Mouse (Mus musculus) liver, embryonic 12.5 days (tissue): ENCODE measurements around the gene Prom2. TPM values are rescaled to one million over a fixed set of nuclear protein-coding genes. Genes with fewer than 3 reads are reported as not detected.

Source experiments
- ATAC-seq: fragments of 200-750 bp; cut with Nextera tagmentation; 2 replicates; pipeline ENCODE4 v1.8.0; 2017; ENCODE audit warnings: moderate number of reproducible peaks, mild to moderate bottlenecking, moderate library complexity
- H3K27ac ChIP-seq: fragments of 300-500 bp; sonication (generic); 2 replicates; pipeline ENCODE4 v1.5.1; 2016; ENCODE audit warnings: mild to moderate bottlenecking
- H3K27me3 ChIP-seq: fragments of 300-500 bp; sonication (generic); replicated peaks from 2 replicates; pipeline ENCODE4 v1.6.1; 2016; ENCODE audit warnings: mild to moderate bottlenecking, moderate library complexity
- H3K36me3 ChIP-seq: fragments of 300-500 bp; sonication (generic); 2 replicates; pipeline ENCODE4 v1.6.1; 2016; ENCODE audit warnings: mild to moderate bottlenecking, moderate library complexity
- H3K4me1 ChIP-seq: fragments of 300-500 bp; sonication (generic); 2 replicates; pipeline ENCODE4 v1.6.1; 2016
- H3K4me2 ChIP-seq: fragments of 300-500 bp; sonication (generic); 2 replicates; pipeline ENCODE4 v1.6.1; 2016; ENCODE audit warnings: mild to moderate bottlenecking, moderate library complexity
- H3K4me3 ChIP-seq: fragments of 300-500 bp; sonication (generic); 2 replicates; pipeline ENCODE4 v1.5.1; 2016; ENCODE audit warnings: mild to moderate bottlenecking, moderate library complexity
- H3K9ac ChIP-seq: fragments of 300-500 bp; sonication (generic); 2 replicates; pipeline ENCODE4 v1.6.1; 2016; ENCODE audit warnings: mild to moderate bottlenecking, moderate library complexity
- H3K9me3 ChIP-seq: fragments of 300-500 bp; sonication (generic); replicated peaks from 2 replicates; pipeline ENCODE4 v1.6.1; 2016; ENCODE audit warnings: mild to moderate bottlenecking, moderate library complexity
- WGBS: fragments of 180-500 bp; shearing (Covaris S2); methylation state at CpG from one replicate; pipeline ENCODE4 v1.1.7; 2016; ENCODE audit not compliant: insufficient replicate concordance; 5-methylcytosine and 5-hydroxymethylcytosine counted together
- polyA plus RNA-seq: library from polyadenylated mRNA; unstranded; fragments of >200 nt; fragmentation: Nextera tagmentation; extraction: Ambion mirVana; gene quantifications from 2 replicates; pipeline ENCODE4 v1.2.1, GENCODE M21; 2016

Prom2 gene
- not detected in 2 replicates for polyA plus RNA-seq

DNA sequence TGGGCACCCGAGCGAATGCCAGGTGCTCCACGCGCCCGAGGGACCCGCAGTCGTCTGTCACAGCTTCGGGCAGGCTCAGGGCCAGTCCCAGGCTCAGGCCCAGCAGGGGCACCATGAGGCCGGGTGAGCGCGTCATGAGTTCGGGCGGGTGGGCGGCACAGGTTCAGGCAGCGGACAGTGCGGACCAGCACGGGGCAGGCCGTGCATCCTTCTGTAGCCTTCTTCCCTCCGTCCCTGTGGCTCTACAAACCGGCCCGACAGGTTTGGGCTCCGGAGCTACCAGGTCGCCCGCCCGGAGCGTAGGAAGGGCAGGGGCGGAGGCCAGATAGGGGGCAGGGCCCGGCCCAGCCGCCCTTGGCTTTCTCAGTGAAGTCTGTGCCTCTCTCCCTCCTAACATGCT, at the start of gene Prom2:
Gene Prom2 (minus strand): TSS at position 283 of the 400 bp plus-strand sequence.
- 6% methylated on average over 29 of the region's 29 CpGs for WGBS
- peaks cover 88% of the 10 kb centered on the region for H3K27me3 ChIP-seq
- H3K27ac ChIP-seq = no peak within 1 kb of the TSS
- no peak within 1 kb of the TSS for H3K4me3 ChIP-seq
- H3K4me1 ChIP-seq = 0 out of 2 replicates have a peak, but pooled peaks cover 5% of the 10 kb centered on the region
- no peak for ATAC-seq
- peak within 1 kb of the TSS; percentile 14; the same call in 1 of the 2 replicates for H3K4me2 ChIP-seq
- H3K9me3 ChIP-seq = no peaks in the 10 kb centered on the region
- no peak within 1 kb of the TSS for H3K9ac ChIP-seq
- no peaks in the 10 kb centered on the region for H3K36me3 ChIP-seq

DNA sequence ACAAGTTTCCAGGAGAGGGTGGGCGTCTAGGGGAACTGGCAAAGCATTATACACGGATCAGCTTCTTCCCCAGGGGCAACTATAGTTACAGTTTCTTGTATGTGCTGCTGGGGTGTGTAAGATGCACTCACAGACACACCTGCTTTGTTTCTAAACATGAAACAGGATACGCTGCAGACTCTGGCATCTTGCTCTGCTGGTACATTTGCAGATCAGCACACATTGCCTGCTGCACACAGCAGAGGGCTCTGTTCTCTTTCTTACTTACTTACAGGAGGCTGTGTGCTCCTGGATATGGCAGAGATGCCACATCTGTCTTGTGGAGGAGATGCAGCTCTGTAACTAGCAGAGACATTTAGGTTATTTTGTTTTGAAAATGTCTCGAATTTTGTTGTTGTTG, 49.6 kb upstream of the Prom2 start:
- no peak for ATAC-seq
- peaks cover 51% of the 10 kb centered on the region for H3K36me3 ChIP-seq
- H3K4me1 ChIP-seq = peaks cover 34% of the 10 kb centered on the region
- no peak overlapping the region for H3K27ac ChIP-seq
- peak overlapping the region; percentile 15; the same call in 1 of the 2 replicates for H3K4me2 ChIP-seq
- no peaks in the 10 kb centered on the region for H3K9me3 ChIP-seq
- no peaks in the 10 kb centered on the region for H3K27me3 ChIP-seq
- no peak overlapping the region for H3K4me3 ChIP-seq
- WGBS = 65% methylated on average over 4 of the region's 4 CpGs
- H3K9ac ChIP-seq = no peak overlapping the region

DNA sequence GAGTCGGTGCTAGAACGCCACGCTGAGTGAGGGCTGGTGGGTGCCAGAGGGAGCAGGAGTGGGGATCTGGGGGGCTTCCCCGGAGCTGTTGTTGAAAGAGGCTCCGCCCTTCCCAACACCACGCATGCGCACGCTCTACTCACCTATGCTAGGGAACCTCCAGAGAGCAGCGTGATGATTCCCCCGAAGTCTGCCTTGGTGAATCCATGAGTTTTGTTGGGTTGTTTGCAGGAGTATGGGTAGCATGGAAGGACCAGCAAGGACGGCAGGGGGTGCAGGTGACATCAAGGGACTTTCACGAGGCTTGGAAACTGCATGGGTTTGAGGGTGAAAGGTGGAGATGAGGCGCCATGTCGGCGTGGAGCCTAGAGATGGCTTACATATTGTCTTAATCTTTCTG, 48.9 kb upstream of the Prom2 start:
- Histone ChIP-seq H3K9ac (no peak overlapping the region), H3K4me2 (peak overlapping the region; percentile 26), H3K27me3 (no peaks in the 10 kb centered on the region), H3K9me3 (no peaks in the 10 kb centered on the region), H3K4me1 (peaks cover 34% of the 10 kb centered on the region), H3K36me3 (peaks cover 45% of the 10 kb centered on the region), H3K27ac (no peak overlapping the region), H3K4me3 (no peak overlapping the region)
- ATAC-seq = no peak
- 72% methylated on average over 15 of the region's 15 CpGs for WGBS

DNA sequence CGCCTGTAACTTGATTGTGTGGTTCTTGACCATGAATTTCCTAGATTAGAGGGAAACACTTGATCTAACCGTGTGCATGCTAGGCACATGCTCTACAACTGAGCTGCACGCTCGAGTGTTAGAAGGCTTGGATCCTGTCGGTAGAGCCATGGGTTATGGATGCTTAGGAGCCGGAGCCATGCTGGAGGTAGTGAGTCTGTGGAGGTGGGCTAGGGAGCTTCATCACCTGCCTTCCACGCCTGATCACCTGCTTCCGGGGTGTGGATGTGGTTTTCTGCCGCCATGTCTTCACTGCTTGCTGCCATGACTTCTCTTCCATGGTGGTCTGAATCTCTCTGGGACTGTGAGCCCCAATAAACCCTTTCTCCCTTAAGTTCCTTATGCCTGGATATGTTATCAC, 47.6 kb upstream of the Prom2 start:
- H3K4me3 ChIP-seq = peak overlapping the region; percentile 87
- 78% methylated on average over 9 of the region's 9 CpGs for WGBS
- H3K9me3 ChIP-seq = no peaks in the 10 kb centered on the region
- H3K4me1 ChIP-seq = peaks cover 40% of the 10 kb centered on the region
- no peak for ATAC-seq
- H3K27me3 ChIP-seq = no peaks in the 10 kb centered on the region
- H3K9ac ChIP-seq = no peak overlapping the region
- peaks cover 32% of the 10 kb centered on the region for H3K36me3 ChIP-seq
- peak overlapping the region; percentile 78 for H3K4me2 ChIP-seq
- no peak overlapping the region for H3K27ac ChIP-seq

DNA sequence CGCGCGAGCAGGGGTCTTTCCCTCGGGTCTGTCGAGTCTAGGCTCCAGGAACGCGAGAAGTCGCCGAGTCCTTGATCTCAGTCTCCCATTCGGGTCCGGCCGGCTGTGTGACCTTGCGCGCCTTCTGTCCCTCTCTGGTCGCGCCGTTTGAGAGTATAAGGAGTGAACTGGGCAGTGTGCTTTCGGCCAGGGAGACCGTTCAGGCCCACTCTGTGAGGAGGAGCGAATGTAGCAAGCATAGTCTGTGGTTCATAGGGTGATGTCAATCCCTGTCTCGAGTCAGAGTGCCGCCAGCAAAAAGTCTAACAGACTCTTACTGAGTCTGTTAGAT, 46.2 kb upstream of the Prom2 start:
- peak; percentile 31 for ATAC-seq
- Histone ChIP-seq H3K4me1 (peaks cover 46% of the 10 kb centered on the region), H3K9me3 (no peaks in the 10 kb centered on the region), H3K4me3 (peak overlapping the region; percentile 87), H3K36me3 (peaks cover 18% of the 10 kb centered on the region), H3K4me2 (peak overlapping the region; percentile 78), H3K27me3 (no peaks in the 10 kb centered on the region), H3K9ac (peak overlapping the region; percentile 76), H3K27ac (peak overlapping the region; percentile 87)
- 1% methylated on average over 22 of the region's 22 CpGs for WGBS

DNA sequence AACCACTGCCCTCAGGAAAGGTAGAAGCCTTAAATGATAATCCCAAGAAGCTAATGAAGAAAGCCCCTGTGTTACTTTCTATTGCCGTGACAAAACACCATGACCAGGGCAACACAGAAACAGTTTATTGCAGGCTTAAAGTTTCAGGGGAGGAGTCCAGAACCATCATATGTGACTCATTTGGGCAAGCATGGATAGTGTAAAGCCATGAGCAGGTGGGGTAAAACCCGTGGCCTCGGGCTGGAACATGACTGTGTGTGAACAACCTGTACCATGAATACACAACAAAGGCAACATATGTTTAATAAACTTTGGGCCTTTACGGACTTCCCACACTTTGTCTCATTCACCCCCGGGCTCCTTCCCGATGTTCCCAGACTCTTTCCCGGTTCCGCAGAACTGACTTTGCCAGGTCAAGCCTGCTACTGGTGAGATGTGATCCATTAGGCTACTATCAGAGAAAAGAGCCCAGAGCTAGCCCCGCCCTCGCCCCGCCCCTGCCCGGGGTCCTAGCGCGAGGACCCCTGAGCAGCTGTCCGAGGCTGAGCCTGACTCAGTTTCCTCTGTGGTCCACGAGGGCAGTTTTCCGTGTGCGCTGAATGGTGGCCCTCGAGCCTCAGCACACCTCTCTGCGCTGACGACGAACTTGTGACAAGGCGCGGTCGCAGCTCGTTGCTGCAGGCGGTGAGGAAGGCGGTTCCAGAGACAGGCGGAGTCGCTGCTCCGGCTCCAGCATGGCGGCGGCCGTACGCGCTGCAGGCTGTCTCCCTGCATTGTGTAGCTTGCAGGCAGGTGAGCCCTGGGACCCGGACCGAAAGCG, 45.6 kb upstream of the Prom2 start, which contains the start of the genes Zfp661 and Mrps5:
Gene Zfp661 (minus strand): TSS at position 401 of the 820 bp plus-strand sequence.
Gene Mrps5 (plus strand): TSS at position 529 of the 820 bp plus-strand sequence.
- Histone ChIP-seq H3K4me2 (peak within 1 kb of the TSS; percentile 78), H3K9me3 (no peaks in the 10 kb centered on the region), H3K4me3 (peak within 1 kb of the TSS; percentile 87), H3K27ac (peak within 1 kb of the TSS; percentile 87), H3K4me1 (peaks cover 46% of the 10 kb centered on the region), H3K36me3 (peaks cover 13% of the 10 kb centered on the region), H3K9ac (peak within 1 kb of the TSS; percentile 76), H3K27me3 (no peaks in the 10 kb centered on the region)
- ATAC-seq = peak; percentile 84
- WGBS = 4% methylated on average over 39 of the region's 39 CpGs

DNA sequence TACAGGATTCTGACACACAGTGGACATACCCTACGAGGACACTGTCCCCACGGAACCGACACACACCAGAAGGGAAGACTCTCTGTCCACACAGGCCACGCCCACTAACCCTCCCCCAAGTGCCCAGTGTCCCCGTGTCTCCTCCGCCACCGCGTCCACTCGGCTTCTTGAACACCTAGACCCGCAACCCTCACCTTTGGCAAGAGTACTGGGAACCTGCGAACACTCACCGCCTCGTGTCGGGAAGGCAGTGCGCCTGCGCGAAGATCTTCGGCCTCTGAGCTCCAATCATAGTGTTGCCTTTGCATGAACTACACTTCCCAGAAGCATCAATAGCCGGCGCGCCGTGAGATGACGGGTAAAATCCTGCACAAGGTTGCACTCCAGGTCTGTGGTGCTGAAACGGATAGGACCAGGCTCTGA, 43.2 kb upstream of the Prom2 start:
- Histone ChIP-seq H3K9me3 (no peaks in the 10 kb centered on the region), H3K4me1 (peaks cover 36% of the 10 kb centered on the region), H3K4me3 (peak overlapping the region; percentile 66), H3K9ac (peak overlapping the region; percentile 73), H3K4me2 (peak overlapping the region; percentile 87), H3K27ac (no peak overlapping the region), H3K27me3 (no peaks in the 10 kb centered on the region), H3K36me3 (no peaks in the 10 kb centered on the region)
- ATAC-seq = peak; percentile 82
- under 1% methylated on average over 24 of the region's 24 CpGs for WGBS

DNA sequence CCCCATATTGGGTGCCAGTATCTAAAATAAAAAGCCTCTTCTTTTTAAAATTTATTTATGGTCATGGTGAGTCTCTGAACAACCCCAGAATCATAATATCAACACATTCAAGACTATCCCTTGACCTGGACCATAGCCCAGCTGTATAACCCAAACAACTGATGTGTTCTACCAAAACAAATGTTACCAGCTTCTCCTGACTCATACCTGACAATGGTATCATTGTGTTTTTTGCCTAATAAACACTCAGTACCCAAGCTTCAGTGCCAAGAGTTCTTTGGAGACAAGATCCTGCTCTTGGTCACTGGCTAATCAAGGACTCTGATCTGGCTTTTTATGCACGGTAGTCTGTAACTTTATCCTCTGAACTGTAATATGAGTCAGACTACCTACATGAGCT, 32.1 kb upstream of the Prom2 start:
- Histone ChIP-seq H3K9me3 (no peaks in the 10 kb centered on the region), H3K27ac (no peak overlapping the region), H3K4me3 (no peak overlapping the region), H3K4me1 (no peaks in the 10 kb centered on the region), H3K4me2 (no peak overlapping the region), H3K9ac (no peak overlapping the region), H3K27me3 (no peaks in the 10 kb centered on the region), H3K36me3 (peaks cover 24% of the 10 kb centered on the region)
- 43% methylated on average over 1 of the region's 1 CpGs for WGBS
- no peak for ATAC-seq

DNA sequence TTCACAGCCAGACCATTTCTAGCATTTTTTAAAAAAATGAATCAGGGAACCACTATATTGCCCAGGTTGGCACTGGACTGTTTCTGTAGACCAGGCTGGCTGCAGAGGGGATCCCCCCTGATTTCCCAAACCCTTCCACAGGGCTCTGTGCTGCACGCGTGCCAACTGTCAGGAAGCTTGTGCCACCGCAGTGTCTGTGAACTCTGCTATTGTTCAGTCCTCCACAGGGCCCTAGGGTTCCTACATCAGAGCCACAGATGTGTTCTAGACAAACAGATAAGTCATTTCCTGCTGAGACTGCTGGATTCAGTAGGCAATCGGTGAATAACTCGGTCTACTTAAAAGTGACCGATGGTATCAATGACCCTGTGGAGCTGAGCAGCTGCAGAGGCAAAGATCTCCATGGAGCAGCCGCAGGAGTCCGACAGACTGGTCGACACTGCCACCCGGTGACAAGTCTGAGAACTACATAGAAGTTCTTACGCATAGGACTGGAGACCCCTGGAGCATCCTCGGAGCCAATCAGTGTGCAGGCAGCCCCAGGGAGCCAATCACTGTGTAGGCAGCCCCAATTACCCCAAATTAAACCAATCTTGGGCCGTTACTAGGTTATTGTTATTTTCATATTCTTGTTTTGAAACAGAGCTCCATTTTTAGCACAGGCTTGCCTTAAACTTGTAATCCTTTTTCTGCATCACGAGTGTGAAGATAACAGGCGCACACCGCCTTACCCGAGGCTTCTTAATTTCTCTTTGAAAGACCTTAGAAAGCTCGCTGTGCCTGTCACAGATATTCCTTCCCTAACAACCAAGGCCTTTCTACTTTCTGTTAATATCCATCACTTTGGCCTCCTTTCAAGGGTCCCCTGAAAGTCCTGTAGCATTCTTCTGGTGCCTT, 18.1 kb upstream of the Prom2 start:
- Histone ChIP-seq H3K9me3 (no peaks in the 10 kb centered on the region), H3K27me3 (peaks cover 30% of the 10 kb centered on the region), H3K4me3 (no peak overlapping the region), H3K9ac (no peak overlapping the region), H3K27ac (no peak overlapping the region), H3K4me2 (peak overlapping the region; percentile 30; the same call in 1 of the 2 replicates), H3K36me3 (no peaks in the 10 kb centered on the region), H3K4me1 (no peaks in the 10 kb centered on the region)
- ATAC-seq = peak; percentile 73
- 19% methylated on average over 18 of the region's 18 CpGs for WGBS

DNA sequence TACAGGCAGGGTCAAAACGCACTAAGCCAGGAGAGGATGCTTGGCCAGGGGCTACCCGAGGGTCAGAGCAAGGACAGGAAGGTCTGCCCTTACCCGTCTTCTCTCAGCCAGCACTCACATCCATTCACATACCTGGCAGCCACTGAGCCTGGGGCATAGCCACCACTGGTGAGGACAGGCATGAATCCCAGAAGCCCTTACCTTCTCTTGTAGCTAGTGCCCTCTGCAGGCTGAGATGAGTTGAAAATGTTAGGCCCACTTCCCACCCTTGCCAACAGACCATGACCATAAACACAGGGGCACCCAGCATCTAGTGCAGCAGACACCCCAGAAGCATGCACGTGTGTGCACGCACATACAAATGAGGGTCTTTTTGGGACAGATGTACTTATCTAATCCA, 9.8 kb upstream of the Prom2 start:
- Histone ChIP-seq H3K9me3 (no peaks in the 10 kb centered on the region), H3K4me3 (no peak overlapping the region), H3K27ac (no peak overlapping the region), H3K9ac (no peak overlapping the region), H3K27me3 (peaks cover 16% of the 10 kb centered on the region), H3K4me1 (peaks cover 14% of the 10 kb centered on the region; the same call in 1 of the 2 replicates), H3K4me2 (no peak overlapping the region), H3K36me3 (no peaks in the 10 kb centered on the region)
- ATAC-seq = no peak
- WGBS = 37% methylated on average over 5 of the region's 5 CpGs

DNA sequence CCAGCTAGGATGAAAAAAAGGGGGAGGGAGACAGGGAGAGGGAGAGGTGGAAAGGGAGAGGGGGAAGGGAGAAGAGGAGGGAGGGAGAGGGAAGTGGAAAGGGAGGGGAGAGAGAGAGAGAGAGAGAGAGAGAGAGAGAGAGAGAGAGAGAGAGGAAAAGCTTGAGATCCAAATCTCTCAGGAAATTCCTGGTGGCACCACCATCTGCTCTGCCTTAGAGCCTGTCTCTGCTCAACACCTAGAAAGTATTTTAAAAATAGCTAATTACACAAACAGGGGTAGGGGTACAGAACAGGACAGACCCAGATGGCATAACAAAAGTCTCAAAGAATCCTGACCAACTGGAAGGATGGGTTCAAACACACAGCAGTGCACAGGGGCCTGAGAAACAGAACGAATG, 9.2 kb upstream of the Prom2 start:
- peaks cover 22% of the 10 kb centered on the region for H3K27me3 ChIP-seq
- WGBS = 33% methylated on average over 1 of the region's 1 CpGs
- H3K4me1 ChIP-seq = peaks cover 14% of the 10 kb centered on the region; the same call in 1 of the 2 replicates
- H3K36me3 ChIP-seq = no peaks in the 10 kb centered on the region
- H3K27ac ChIP-seq = no peak overlapping the region
- H3K4me3 ChIP-seq = no peak overlapping the region
- no peak overlapping the region for H3K9ac ChIP-seq
- H3K4me2 ChIP-seq = no peak overlapping the region
- H3K9me3 ChIP-seq = no peaks in the 10 kb centered on the region
- no peak for ATAC-seq

DNA sequence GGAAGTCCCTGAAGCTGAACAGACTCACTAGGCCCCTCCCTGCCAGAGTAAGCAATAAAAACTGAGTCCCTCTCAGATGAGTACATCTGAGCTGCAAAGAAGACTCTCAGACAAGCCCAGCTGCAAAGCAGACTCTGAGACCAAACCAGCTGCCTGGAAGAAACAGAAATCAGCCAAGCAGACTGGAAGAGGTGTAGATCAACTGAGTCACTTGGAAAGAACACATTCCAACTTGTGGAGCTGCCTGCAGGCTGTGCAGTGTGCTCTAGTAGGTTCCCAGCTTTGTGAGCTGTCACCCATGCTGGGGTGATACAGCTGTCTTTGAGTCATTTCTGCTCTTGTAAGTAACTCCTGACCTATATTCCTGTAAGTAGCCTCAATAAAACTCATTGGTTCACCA, 8.4 kb upstream of the Prom2 start:
- no peaks in the 10 kb centered on the region for H3K9me3 ChIP-seq
- H3K4me1 ChIP-seq = peaks cover 14% of the 10 kb centered on the region; the same call in 1 of the 2 replicates
- H3K4me3 ChIP-seq = no peak overlapping the region
- no peak overlapping the region for H3K9ac ChIP-seq
- H3K27ac ChIP-seq = no peak overlapping the region
- H3K36me3 ChIP-seq = no peaks in the 10 kb centered on the region
- no peak overlapping the region for H3K4me2 ChIP-seq
- peaks cover 30% of the 10 kb centered on the region for H3K27me3 ChIP-seq
- ATAC-seq = no peak
